In the genomic region with DNA sequence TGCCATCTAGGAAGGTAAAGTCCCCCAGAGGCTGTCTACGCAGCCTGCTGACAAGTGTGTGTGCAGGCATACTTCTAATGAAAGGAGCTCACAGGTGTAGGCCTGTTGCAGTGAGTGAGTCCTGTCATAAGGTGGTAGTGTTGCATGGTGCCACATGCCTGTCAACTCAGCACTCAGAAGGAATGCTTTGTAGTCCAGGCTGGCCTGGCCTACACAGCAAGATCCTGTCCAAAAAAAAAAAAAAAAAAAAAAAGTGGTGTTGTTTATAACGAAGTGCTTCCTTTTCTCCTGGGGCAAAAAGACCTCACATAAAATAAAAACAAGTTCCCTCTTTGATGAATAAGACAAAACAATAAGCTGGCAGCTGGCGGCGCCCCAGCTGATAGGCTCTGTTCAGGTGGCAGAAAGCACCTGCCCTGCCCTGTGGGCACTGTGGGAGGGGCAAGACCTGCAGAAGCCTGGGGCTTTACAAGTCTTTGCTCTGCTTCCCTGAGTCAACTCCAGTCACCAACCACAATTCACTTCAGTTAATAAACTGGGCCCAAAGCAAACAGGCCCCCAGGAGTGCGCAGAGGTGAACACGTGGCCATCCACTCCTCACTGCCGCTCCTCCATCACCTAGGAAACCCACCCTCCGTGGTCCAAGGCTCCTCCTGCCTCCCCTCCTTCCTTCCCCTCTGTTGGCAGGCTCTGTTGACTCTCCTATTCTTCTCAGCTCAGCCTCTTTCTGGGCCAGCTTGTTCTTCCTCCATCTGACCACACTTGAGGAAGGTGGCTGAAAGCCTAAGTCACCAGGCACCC, we compare ENCODE assay signal across 8 mouse cellular contexts. TPM values are rescaled to one million over a fixed set of nuclear protein-coding genes. Genes with fewer than 3 reads are reported as not detected.
DNase-seq lines count a peak whose midpoint lies in the region; ATAC-seq and TF ChIP-seq lines count a peak whose summit lies in the region.

No protein-coding gene starts in this region.

- peaks cover 7% of the 10 kb centered on the region; the same call in 1 of the 2 replicates for H3K4me1 ChIP-seq in embryonic facial prominence, embryonic 14.5 days (ENCODE audit: control insufficient read depth, insufficient read depth, low read length)
- H3K4me1 ChIP-seq in embryonic facial prominence, embryonic 10.5 days: peaks cover 14% of the 10 kb centered on the region
- H3K4me1 ChIP-seq in testis, adult 2 months (ENCODE audit: control insufficient read depth, insufficient read depth, low read length): peaks cover 6% of the 10 kb centered on the region; the same call in 1 of the 2 replicates
- H3K4me1 ChIP-seq in hindbrain, postnatal 0 days (ENCODE audit: insufficient read depth, low read length): peaks cover 11% of the 10 kb centered on the region; the same call in 1 of the 2 replicates
- peaks cover 17% of the 10 kb centered on the region; the same call in 1 of the 2 replicates for H3K4me1 ChIP-seq in limb, embryonic 15.5 days
- peaks cover 18% of the 10 kb centered on the region for H3K4me1 ChIP-seq in olfactory bulb, adult 2 months (ENCODE audit: control insufficient read depth, insufficient read depth, low read length)

- TF ChIP-seq POLR2A in testis, adult 2 months (IDR thresholded peaks at IDR 0.05; ENCODE audit: control insufficient read depth, low read depth, low read length): no peak
- TF ChIP-seq POLR2A in olfactory bulb, adult 2 months (IDR thresholded peaks at IDR 0.05; ENCODE audit: insufficient read depth, low read depth, low read length): no peak

- H3K9ac ChIP-seq in embryonic facial prominence, embryonic 14.5 days (ENCODE audit: low read depth, low read length): no peak overlapping the region
- H3K9ac ChIP-seq in hindbrain, postnatal 0 days (replicated peaks; ENCODE audit: low read length): no peak overlapping the region
- no peak overlapping the region for H3K9ac ChIP-seq in limb, embryonic 15.5 days

- H3K27me3 ChIP-seq in embryonic facial prominence, embryonic 14.5 days (replicated peaks; ENCODE audit: control insufficient read depth, insufficient read depth, low read length): no peaks in the 10 kb centered on the region
- H3K27me3 ChIP-seq in embryonic facial prominence, embryonic 10.5 days (replicated peaks; ENCODE audit: low read depth, poor library complexity, severe bottlenecking): no peaks in the 10 kb centered on the region
- H3K27me3 ChIP-seq in testis, adult 2 months (ENCODE audit: control insufficient read depth, insufficient read depth, low read length): no peaks in the 10 kb centered on the region
- H3K27me3 ChIP-seq in hindbrain, postnatal 0 days (ENCODE audit: insufficient read depth, low read length): no peaks in the 10 kb centered on the region
- no peaks in the 10 kb centered on the region for H3K27me3 ChIP-seq in limb, embryonic 15.5 days

- DNase-seq in embryonic facial prominence, embryonic 14.5 days (ENCODE audit: low spot score): peak; percentile 77
- no peak for DNase-seq in embryonic facial prominence, embryonic 10.5 days (ENCODE audit: low spot score)
- DNase-seq in testis, postnatal 10 days (ENCODE audit: low spot score): no peak
- peak; percentile 60 for DNase-seq in hindbrain, postnatal 0 days (ENCODE audit: low spot score)
- DNase-seq in embryo, embryonic 11 days: no peak

- no peak overlapping the region for H3K4me3 ChIP-seq in embryonic facial prominence, embryonic 14.5 days (ENCODE audit: low read depth, low read length)
- H3K4me3 ChIP-seq in embryonic facial prominence, embryonic 10.5 days: no peak overlapping the region
- H3K4me3 ChIP-seq in testis, adult 2 months (ENCODE audit: control insufficient read depth, low read depth, low read length): peak overlapping the region; percentile 32
- H3K4me3 ChIP-seq in hindbrain, postnatal 0 days (ENCODE audit: low read length): no peak overlapping the region
- no peak overlapping the region for H3K4me3 ChIP-seq in limb, embryonic 15.5 days
- H3K4me3 ChIP-seq in olfactory bulb, adult 2 months (ENCODE audit: insufficient read depth, low read depth, low read length): no peak overlapping the region

- 39% methylated on average over 8 of the region's 8 CpGs for WGBS in embryonic facial prominence, embryonic 14.5 days
- 55% methylated on average over 8 of the region's 8 CpGs for WGBS in embryonic facial prominence, embryonic 10.5 days
- WGBS in hindbrain, postnatal 0 days: 37% methylated on average over 8 of the region's 8 CpGs
- 30% methylated on average over 8 of the region's 8 CpGs for WGBS in limb, embryonic 15.5 days
- 36% methylated on average over 8 of the region's 8 CpGs for WGBS in olfactory bulb, adult 2 months

- peak; percentile 25; the same call in 1 of the 2 replicates for TF ChIP-seq CTCF in testis, adult 2 months (IDR thresholded peaks at IDR 0.05; ENCODE audit: control insufficient read depth, insufficient read depth, insufficient replicate concordance, low read depth, low read length)
- TF ChIP-seq CTCF in hindbrain, postnatal 0 days (IDR thresholded peaks at IDR 0.05; ENCODE audit: low read depth): peak; percentile 71
- TF ChIP-seq CTCF in olfactory bulb, adult 2 months (IDR thresholded peaks at IDR 0.05; ENCODE audit: insufficient read depth, low read depth, low read length): no peak

- H3K9me3 ChIP-seq in embryonic facial prominence, embryonic 14.5 days (ENCODE audit: control insufficient read depth, low read length): no peaks in the 10 kb centered on the region
- no peaks in the 10 kb centered on the region for H3K9me3 ChIP-seq in embryonic facial prominence, embryonic 10.5 days
- H3K9me3 ChIP-seq in hindbrain, postnatal 0 days (ENCODE audit: low read length): no peaks in the 10 kb centered on the region
- H3K9me3 ChIP-seq in limb, embryonic 15.5 days: no peaks in the 10 kb centered on the region

- ATAC-seq in embryonic facial prominence, embryonic 14.5 days (ENCODE audit: low read depth): peak; percentile 69
- peak; percentile 85 for ATAC-seq in hindbrain, postnatal 0 days
- ATAC-seq in limb, embryonic 15.5 days (ENCODE audit: insufficient number of reproducible peaks, low FRiP score, low TSS enrichment, low read depth): 0 out of 2 replicates have a peak, but pooled peaks have one; percentile 42

- H3K36me3 ChIP-seq in embryonic facial prominence, embryonic 14.5 days (ENCODE audit: control insufficient read depth, insufficient read depth, low read length): no peaks in the 10 kb centered on the region
- no peaks in the 10 kb centered on the region for H3K36me3 ChIP-seq in embryonic facial prominence, embryonic 10.5 days (replicated peaks)
- H3K36me3 ChIP-seq in testis, adult 2 months (ENCODE audit: control insufficient read depth, insufficient read depth, low read length): no peaks in the 10 kb centered on the region
- H3K36me3 ChIP-seq in hindbrain, postnatal 0 days (ENCODE audit: insufficient read depth, low read length): no peaks in the 10 kb centered on the region
- no peaks in the 10 kb centered on the region for H3K36me3 ChIP-seq in limb, embryonic 15.5 days

- no peak overlapping the region for H3K4me2 ChIP-seq in embryonic facial prominence, embryonic 14.5 days (ENCODE audit: low read depth, low read length)
- no peak overlapping the region for H3K4me2 ChIP-seq in hindbrain, postnatal 0 days (ENCODE audit: low read depth, low read length)
- no peak overlapping the region for H3K4me2 ChIP-seq in limb, embryonic 15.5 days

- H3K27ac ChIP-seq in embryonic facial prominence, embryonic 14.5 days (replicated peaks; ENCODE audit: low read depth, low read length): no peak overlapping the region
- H3K27ac ChIP-seq in embryonic facial prominence, embryonic 10.5 days (replicated peaks): no peak overlapping the region
- H3K27ac ChIP-seq in testis, adult 2 months (ENCODE audit: control insufficient read depth, insufficient read depth, low read depth, low read length): no peak overlapping the region
- H3K27ac ChIP-seq in hindbrain, postnatal 0 days: peak overlapping the region; percentile 26; the same call in 1 of the 2 replicates
- H3K27ac ChIP-seq in limb, embryonic 15.5 days: no peak overlapping the region
- peak overlapping the region; percentile 36 for H3K27ac ChIP-seq in olfactory bulb, adult 2 months (ENCODE audit: insufficient read depth, low read depth, low read length)

RNA-seq across cellular contexts. Expression of gene Mical2, which starts 12.5 kb away (rescaled TPM):
- 11.0 and 11.5 TPM in 2 replicates for polyA plus RNA-seq in embryonic facial prominence, embryonic 14.5 days (2014; fragmentation: Nextera tagmentation; extraction: Ambion mirVana)
- polyA plus RNA-seq in embryonic facial prominence, embryonic 10.5 days (2016; fragmentation: Nextera tagmentation; extraction: Ambion mirVana): 1.2 and 1.4 TPM in 2 replicates
- 148 and 153 TPM in 2 replicates for polyA plus RNA-seq in testis, adult 2 months (2012; rRNA removed)
- total RNA-seq in hindbrain, postnatal 0 days (2014; rRNA removed): 12.8 and 16.5 TPM in 2 replicates
- polyA plus RNA-seq in hindbrain, postnatal 0 days (2015; fragmentation: Nextera tagmentation; extraction: Ambion mirVana): 6.4 and 6.5 TPM in 2 replicates
- polyA plus RNA-seq in limb, embryonic 15.5 days (2015; fragmentation: Nextera tagmentation; extraction: Ambion mirVana): 4.4 and 6.2 TPM in 2 replicates
- 155 TPM in 1 of 2 replicates, not detected in the other for polyA plus RNA-seq in olfactory bulb, adult 2 months (2012; ENCODE audit: insufficient read depth, insufficient read length, low replicate concordance, missing spikeins)

RNA-seq across cellular contexts. Expression of gene Dkk3, which starts 54.3 kb away (rescaled TPM):
- 54.7 and 55.0 TPM in 2 replicates for polyA plus RNA-seq in embryonic facial prominence, embryonic 14.5 days (2014; fragmentation: Nextera tagmentation; extraction: Ambion mirVana)
- 10.8 and 15.2 TPM in 2 replicates for polyA plus RNA-seq in embryonic facial prominence, embryonic 10.5 days (2016; fragmentation: Nextera tagmentation; extraction: Ambion mirVana)
- polyA plus RNA-seq in testis, adult 2 months (2012; rRNA removed): 0.28 and 0.65 TPM in 2 replicates
- 33.2 and 42.0 TPM in 2 replicates for total RNA-seq in hindbrain, postnatal 0 days (2014; rRNA removed)
- 48.2 and 49.6 TPM in 2 replicates for polyA plus RNA-seq in hindbrain, postnatal 0 days (2015; fragmentation: Nextera tagmentation; extraction: Ambion mirVana)
- 99.3 and 106 TPM in 2 replicates for polyA plus RNA-seq in limb, embryonic 15.5 days (2015; fragmentation: Nextera tagmentation; extraction: Ambion mirVana)
- polyA plus RNA-seq in olfactory bulb, adult 2 months (2012; ENCODE audit: insufficient read depth, insufficient read length, low replicate concordance, missing spikeins): not detected in 2 replicates

Comparison
In these comparisons a context has a peak if more than half of its experiments do, and no peak if none do; other contexts are left out.
1. DNase-seq: peak in embryonic facial prominence, embryonic 14.5 days (single experiment) and hindbrain, postnatal 0 days (single experiment); none in embryonic facial prominence, embryonic 10.5 days (single experiment), testis, postnatal 10 days (single experiment) and embryo, embryonic 11 days (single experiment).
2. H3K27ac ChIP-seq: peak in hindbrain, postnatal 0 days (single experiment) and olfactory bulb, adult 2 months (single experiment); none in embryonic facial prominence, embryonic 14.5 days (single experiment), embryonic facial prominence, embryonic 10.5 days (single experiment), testis, adult 2 months (single experiment) and limb, embryonic 15.5 days (single experiment).
3. Peak in every context shown above with its lines, with median percentiles within 50 percentile points of each other: ATAC-seq.